Mouse (Mus musculus) left cerebral cortex, postnatal 10 days (tissue): ENCODE results near the gene Prps1l1. TPM values are rescaled to one million over a fixed set of nuclear protein-coding genes. Genes with fewer than 3 reads are reported as not detected.

ENCODE experiments used
- DNase-seq, 2 experiments: peaks; one replicate each; pipeline ENCODE4 v3.0.0; 2021 to 2022; ENCODE audit warnings: low spot score in 2 of 2, mixed read lengths in 1 of 2; ENCODE audit errors: extremely low spot score in 1 of 2
- intact Hi-C: fragments of 180-260 bp; cut with DNase I; formaldehyde crosslinking; loops from one replicate; pipeline ENCODE4 v1.15.1; 2025
- total RNA-seq, 2 experiments: library from RNA; stranded (reverse); gene quantifications; 2 replicates each; pipeline ENCODE4 v1.2.3; 2021

Gene Prps1l1
- not detected for total RNA-seq

DNA sequence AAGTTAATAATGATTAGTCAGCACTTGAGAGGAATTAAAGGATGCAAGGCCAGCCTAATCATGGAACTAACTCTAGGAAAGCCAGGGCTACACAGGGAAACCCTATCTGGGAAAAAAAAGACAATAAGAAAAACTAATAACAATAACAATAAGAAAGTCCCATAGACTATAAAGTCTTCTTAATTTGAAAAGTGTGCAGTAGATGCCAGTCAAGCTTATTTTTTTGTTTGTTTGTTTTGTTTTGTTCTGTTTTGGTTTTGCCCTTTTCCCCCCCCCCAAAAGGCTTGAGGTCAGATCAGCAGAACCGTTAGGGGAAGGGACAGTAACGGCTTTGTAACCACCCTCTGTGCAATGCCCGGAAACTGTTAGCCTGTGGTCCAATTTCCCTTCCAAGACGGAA lies at the start of gene Prps1l1:
Gene Prps1l1, plus strand, starts transcription at position 301 of the 400 bp plus-strand sequence.
- intact Hi-C loops: no loop called here
- no peak for DNase-seq

DNA sequence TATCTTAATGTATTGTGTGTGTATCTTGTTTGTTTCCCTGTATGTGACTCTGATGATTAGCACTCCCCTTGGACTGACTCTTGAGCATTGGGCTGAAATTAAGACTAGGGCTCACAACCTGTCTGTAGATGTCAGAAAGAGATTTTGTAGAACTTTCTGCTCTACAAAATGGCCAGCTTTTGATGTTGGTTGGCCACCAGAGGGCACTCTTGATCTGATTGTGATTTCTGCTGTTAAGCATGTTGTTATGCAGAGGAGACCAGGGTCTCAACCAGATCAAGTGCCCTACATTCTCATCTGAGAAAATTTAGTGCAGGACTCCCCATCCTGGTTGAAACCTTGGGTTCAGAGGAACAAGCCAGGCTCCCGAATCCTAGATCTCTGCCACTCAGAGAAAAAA lies 46.6 kb upstream of the Prps1l1 start:
- intact Hi-C loops: no loop called here
- DNase-seq: no peak

DNA sequence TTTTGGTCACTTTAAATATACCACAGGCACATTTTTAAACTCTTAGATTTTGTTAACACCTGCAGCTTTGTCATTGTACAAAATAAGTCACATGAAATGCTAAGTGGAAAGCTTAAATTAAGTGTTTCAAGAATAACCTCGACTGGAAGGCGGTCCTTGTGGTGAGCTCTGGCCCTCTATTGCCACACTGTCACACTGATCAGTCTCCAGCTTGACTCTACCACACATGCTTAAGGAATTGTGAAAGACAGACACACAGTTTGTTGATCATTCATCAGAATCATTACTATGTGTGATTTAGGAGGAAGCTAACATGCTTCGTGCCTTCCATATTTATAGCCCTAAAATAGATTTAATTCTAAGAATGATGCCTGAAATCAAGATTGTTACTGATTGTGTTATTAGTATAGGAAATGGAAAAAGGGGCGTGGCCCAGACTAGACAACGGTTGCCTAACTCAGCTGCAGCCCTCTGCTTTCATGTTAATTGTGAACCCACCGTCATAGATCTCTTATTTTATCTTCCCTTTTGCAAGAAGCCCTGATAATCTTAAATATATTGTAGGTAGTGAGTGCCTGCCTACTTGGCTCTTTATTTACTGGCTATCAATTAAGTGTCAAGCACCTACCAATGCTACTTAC lies 35.4 kb upstream of the Prps1l1 start:
- no peak for DNase-seq
- intact Hi-C loops: no loop called here

DNA sequence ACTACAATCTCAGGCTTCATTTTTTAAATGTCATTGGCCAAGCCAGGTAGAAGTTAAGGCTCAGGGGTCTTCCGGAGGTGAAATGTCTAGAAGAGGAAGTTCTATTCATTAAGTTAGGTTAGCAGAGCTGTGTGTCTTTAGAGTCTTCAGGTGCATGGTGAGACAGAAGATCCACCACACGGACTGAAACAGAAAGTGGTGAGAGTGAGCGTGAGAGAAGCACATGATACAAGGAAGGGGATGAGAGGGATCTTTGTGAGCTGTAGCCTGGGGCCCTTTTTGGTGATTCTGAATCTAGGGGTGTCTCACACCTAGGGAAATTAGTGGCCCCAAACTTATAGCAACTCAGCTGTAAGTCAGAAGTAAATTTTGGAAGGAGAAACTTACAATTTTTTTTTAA lies 8.6 kb upstream of the Prps1l1 start:
- DNase-seq: no peak
- intact Hi-C loops: no loop called here

DNA sequence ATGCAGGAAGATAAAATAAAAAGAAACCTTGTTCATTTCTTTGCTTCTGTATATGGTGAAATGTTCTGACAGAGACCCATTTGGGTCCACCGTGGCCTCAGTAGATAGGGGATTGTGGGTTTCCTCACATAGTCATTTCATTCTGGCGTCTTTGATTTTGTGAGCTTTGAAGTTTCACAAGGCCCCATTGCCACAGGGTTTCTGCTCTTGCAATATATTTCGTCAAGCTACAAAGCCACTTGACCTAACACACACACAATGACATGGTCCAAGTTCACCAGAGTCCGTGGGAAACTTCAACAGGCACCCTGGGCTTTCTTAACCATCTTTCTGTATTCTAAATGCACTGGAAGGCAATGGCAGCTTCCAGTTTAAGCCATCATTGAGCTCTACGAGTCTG lies 1.3 kb downstream of the Prps1l1 start:
- no peak for DNase-seq
- intact Hi-C loops: no loop called here

DNA sequence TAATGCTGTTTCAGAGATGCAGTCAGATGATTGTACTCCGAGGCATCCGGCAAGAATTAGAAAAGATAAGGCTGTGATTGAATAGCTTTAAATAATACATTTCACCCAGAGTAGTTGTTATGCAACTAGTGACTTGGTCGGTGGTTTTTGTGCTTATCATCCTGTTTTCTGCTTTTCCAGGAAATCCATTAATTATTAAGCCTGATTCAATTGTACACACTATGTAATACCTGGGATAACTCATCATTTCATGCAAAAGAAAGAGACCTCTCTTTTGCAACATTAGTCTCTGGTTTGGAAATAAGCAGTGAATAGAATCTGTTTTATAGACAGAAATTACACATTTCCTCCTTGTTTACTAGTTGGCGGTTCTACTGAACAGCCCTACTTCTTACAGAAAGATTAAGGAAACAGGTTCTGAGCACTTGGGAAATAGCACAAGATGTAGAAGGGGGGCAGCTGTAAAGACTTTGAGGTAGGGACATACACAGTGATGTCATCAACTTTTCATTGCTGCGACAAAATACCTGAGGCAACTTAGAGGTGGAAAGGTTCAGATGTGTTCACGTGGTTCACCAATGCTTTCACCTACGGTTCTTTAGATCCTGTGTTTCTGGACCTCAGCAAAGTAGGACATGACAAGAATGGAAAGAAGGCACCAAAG lies 5.1 kb downstream of the Prps1l1 start:
- no peak for DNase-seq
- intact Hi-C loops: no loop called here

GRCm38 (mm10) chr12:34990387-34990786 lies 5.8 kb downstream of the Prps1l1 start:
- DNase-seq: no peak
- intact Hi-C loops: no loop called here

DNA sequence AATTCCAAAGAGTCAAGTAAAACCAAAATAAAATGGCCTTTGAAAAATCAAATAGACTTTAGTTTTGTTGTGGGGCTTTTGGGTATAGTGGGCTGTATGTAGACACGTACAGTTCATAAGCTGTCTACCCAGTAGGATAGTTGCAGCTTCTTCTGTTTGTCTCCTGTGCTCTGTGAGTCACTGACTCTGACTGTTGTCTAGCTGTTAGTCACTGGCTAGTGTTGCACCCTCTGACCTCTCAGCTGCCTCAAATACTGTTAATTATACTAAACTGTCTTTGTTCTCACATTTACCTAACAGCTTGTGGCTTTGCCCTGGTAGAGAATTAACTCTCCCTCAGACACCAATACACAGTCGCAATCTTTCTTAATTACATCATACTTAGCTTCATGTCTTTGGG lies 7.3 kb downstream of the Prps1l1 start:
- intact Hi-C loops: no loop called here
- no peak for DNase-seq

- DNase-seq: no peak
These were observed 13.1 kb downstream of the Prps1l1 start for GRCm38 (mm10) chr12:34997597-34998182.

GRCm38 (mm10) chr12:34998778-34999467 lies 14.4 kb downstream of the Prps1l1 start:
- intact Hi-C loops: loop anchor here (5.0 kb wide), 1 partner anchor 92 kb away; no protein-coding TSS in a partner anchor
- DNase-seq: no peak

More at GRCm38 (mm10) chr12:34997597-34998182, 13.1 kb downstream of the Prps1l1 start:
- intact Hi-C loops: loop anchor here (5.0 kb wide), 1 partner anchor 90 kb away; no protein-coding TSS in a partner anchor

DNA sequence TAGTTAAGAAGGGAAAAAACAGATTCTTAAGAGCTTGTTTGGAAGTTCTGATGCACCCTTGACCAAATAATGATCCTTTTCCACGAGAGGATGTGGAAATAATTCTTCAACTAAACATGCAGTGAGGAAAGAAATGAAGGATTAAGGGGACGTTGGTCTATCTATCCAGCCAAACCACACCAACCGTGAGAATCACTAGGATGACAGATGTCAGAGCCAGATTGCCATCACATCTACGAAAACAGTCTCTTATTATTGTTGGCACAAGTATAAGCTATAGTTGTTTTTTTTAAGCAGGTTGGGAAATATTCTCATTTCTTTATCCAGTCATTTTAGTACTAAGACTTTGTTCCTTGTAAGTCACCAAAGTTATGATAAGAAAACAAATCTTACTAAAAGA lies 15.8 kb downstream of the Prps1l1 start:
- no peak for DNase-seq
- intact Hi-C loops: no loop called here

DNA sequence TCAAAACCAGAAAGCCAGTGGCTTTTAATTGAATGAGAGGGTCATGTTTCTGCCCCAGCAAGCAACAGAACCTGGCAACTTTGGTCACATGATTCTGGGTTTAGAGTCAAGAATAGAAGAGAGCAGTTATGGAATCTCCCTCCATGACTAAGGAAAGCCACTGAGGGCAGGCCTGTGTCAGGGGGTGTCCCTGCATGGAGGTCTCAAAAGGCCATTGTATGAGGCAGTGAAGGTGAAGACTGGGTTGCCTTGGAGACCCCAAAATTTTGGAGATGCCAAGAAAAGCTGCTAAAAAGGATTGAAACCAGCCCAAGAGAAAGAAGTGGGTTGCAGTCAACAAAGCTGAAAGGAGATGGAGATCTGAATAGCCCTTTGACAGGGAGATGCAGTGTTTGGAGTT lies 21.2 kb downstream of the Prps1l1 start:
- intact Hi-C loops: no loop called here
- DNase-seq: no peak

DNA sequence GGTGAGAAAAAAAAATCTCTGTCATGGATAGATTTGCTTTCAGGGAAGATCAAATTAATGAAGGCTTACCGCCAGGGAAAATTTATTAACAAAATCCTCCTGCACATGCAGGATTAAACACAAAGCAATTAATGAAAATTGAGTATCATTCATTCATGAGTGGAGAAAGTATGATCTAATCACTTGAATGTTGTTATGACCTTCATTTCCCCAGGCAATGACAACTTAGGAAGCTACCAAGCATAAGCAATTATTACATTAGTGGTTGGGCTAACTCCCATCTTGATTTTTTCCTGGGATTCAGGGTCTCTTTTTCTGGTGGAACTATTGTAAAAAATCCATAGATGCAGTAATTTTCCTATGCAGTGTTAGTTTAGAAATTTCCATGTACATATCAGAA lies 23.3 kb downstream of the Prps1l1 start:
- intact Hi-C loops: no loop called here
- no peak for DNase-seq

- DNase-seq: peak in 1 of 2 experiments; percentile 53
- intact Hi-C loops: no loop called here
These were observed 24.0 kb downstream of the Prps1l1 start for GRCm38 (mm10) chr12:35008340-35009137.

DNA sequence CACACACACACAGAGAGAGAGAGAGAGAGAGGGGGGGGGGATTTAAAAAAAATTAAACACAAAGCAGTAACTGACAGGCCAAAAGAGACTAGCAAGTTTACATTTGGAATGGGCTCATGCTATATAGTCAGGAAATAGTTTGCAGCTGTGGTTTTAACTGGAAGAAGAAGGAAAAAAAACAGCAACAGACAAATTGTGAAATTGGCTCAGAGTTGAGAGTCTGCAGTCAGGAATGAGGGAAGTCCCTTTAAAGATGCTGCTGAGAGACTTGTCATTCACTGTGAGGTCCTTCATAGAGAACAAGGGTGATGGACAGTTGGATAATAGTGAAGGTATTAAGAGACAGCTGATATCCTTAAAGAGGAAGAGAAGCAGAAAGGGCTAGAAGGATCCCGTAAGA lies 26.9 kb downstream of the Prps1l1 start:
- intact Hi-C loops: no loop called here
- DNase-seq: no peak

GRCm38 (mm10) chr12:35013950-35014349 lies 29.4 kb downstream of the Prps1l1 start:
- intact Hi-C loops: no loop called here
- no peak for DNase-seq

- DNase-seq: peak in 1 of 2 experiments; percentile 48
These were observed 31.5 kb downstream of the Prps1l1 start for GRCm38 (mm10) chr12:35016056-35016455.

GRCm38 (mm10) chr12:35016481-35017250 lies 32.1 kb downstream of the Prps1l1 start:
- intact Hi-C loops: loop anchor here (2.0 kb wide), 1 partner anchor 352 kb away; no protein-coding TSS in a partner anchor
- no peak for DNase-seq

More at GRCm38 (mm10) chr12:35016056-35016455, 31.5 kb downstream of the Prps1l1 start:
- intact Hi-C loops: loop anchor here (2.0 kb wide), 1 partner anchor 351 kb away; no protein-coding TSS in a partner anchor
